Mouse (Mus musculus) MEL (cell line): Measurements from ENCODE around the gene Col9a1. TPM values are rescaled to one million over a fixed set of nuclear protein-coding genes. Genes with fewer than 3 reads are reported as not detected.

ENCODE experiments used
- DNase-seq: peaks from one replicate; pipeline ENCODE4 v3.0.0; 2011; ENCODE audit warnings: low read depth, low spot score
- H3K27ac ChIP-seq: 2 replicates; pipeline ENCODE4 v1.5.1; 2012; ENCODE audit warnings: low read depth, mild to moderate bottlenecking, control low read depth, low read length, moderate library complexity; ENCODE audit not compliant: control insufficient read depth
- H3K27me3 ChIP-seq, 2 experiments: fragments of 150-350 bp in 1 of 2; sonication (generic) in 1 of 2; 2 replicates each; pipeline ENCODE4 v1.6.1; 2012; ENCODE audit warnings: low read length in 2 of 2, mild to moderate bottlenecking in 2 of 2, improper control_type of control experiment in 1 of 2, moderate library complexity in 1 of 2; ENCODE audit not compliant: insufficient read depth in 2 of 2, control insufficient read depth in 1 of 2
- H3K36me3 ChIP-seq, 2 experiments: 2 replicates each; pipeline ENCODE4 v1.6.1; 2012 to 2014; ENCODE audit warnings: low read length in 2 of 2, improper control_type of control experiment in 1 of 2, inconsistent platforms in 1 of 2, mild to moderate bottlenecking in 1 of 2; ENCODE audit not compliant: insufficient read depth in 2 of 2, control insufficient read depth in 1 of 2
- H3K4me1 ChIP-seq, 2 experiments: fragments of 150-350 bp in 1 of 2; sonication (generic) in 1 of 2; 2 replicates each; pipeline ENCODE4 v1.6.1; 2012; ENCODE audit warnings: low read length in 2 of 2, improper control_type of control experiment in 1 of 2, mild to moderate bottlenecking in 1 of 2; ENCODE audit not compliant: insufficient read depth in 2 of 2, control insufficient read depth in 1 of 2
- H3K4me3 ChIP-seq, 2 experiments: fragments of 150-350 bp in 1 of 2; sonication (generic) in 1 of 2; 2 replicates each; pipeline ENCODE4 v1.5.1; 2012; ENCODE audit warnings: low read depth in 2 of 2, low read length in 2 of 2, mild to moderate bottlenecking in 2 of 2, moderate library complexity in 2 of 2, control low read depth in 1 of 2, improper control_type of control experiment in 1 of 2; ENCODE audit not compliant: control insufficient read depth in 1 of 2, insufficient read depth in 1 of 2
- H3K79me2 ChIP-seq: 2 replicates; pipeline ENCODE4 v1.6.1; 2012; ENCODE audit warnings: mild to moderate bottlenecking, low read length, moderate library complexity; ENCODE audit not compliant: control insufficient read depth, poor library complexity, insufficient read depth
- H3K9ac ChIP-seq: 2 replicates; pipeline ENCODE4 v1.6.1; 2012; ENCODE audit warnings: low read depth, mild to moderate bottlenecking, control low read depth, low read length, moderate library complexity; ENCODE audit not compliant: control insufficient read depth, poor library complexity, severe bottlenecking
- H3K9me3 ChIP-seq: fragments of 150-350 bp; sonication (generic); replicated peaks from 2 replicates; pipeline ENCODE4 v1.6.1; 2012; ENCODE audit warnings: mild to moderate bottlenecking, low read length, improper control_type of control experiment, moderate library complexity; ENCODE audit not compliant: insufficient read depth
- CTCF ChIP-seq, 3 experiments: IDR thresholded peaks in 2 of 3; conservative IDR thresholded peaks in 1 of 3; 2 replicates each; pipeline ENCODE4 v1.5.1; 2011 to 2012; ENCODE audit warnings: low read length in 3 of 3, low read depth in 2 of 3, mild to moderate bottlenecking in 2 of 3, improper control_type of control experiment in 1 of 3, inconsistent platforms in 1 of 3, mixed read lengths in 1 of 3, moderate library complexity in 1 of 3; ENCODE audit not compliant: control insufficient read depth in 1 of 3, insufficient read depth in 1 of 3, poor library complexity in 1 of 3, severe bottlenecking in 1 of 3
- GATA1 ChIP-seq: IDR thresholded peaks from 2 replicates; pipeline ENCODE4 v1.6.1; 2011; ENCODE audit warnings: low read depth, low read length, improper control_type of control experiment
- MEF2A ChIP-seq: IDR thresholded peaks from 2 replicates; pipeline ENCODE4 v1.6.1; 2014; ENCODE audit warnings: low read depth, mild to moderate bottlenecking, inconsistent platforms, low read length, improper control_type of control experiment; ENCODE audit not compliant: poor library complexity, insufficient replicate concordance, severe bottlenecking; ENCODE audit errors: extremely low read depth
- POLR2A ChIP-seq, 2 experiments: IDR thresholded peaks; 2 replicates each; pipeline ENCODE4 v1.6.1; 2011 to 2012; ENCODE audit warnings: low read length in 2 of 2, mild to moderate bottlenecking in 2 of 2, control low read depth in 1 of 2, improper control_type of control experiment in 1 of 2, low read depth in 1 of 2, moderate library complexity in 1 of 2; ENCODE audit not compliant: control insufficient read depth in 1 of 2, insufficient read depth in 1 of 2, poor library complexity in 1 of 2
- RAD21 ChIP-seq: IDR thresholded peaks from 2 replicates; pipeline ENCODE4 v1.6.1; 2011; ENCODE audit warnings: mild to moderate bottlenecking, low read depth, low read length, improper control_type of control experiment
- SMC3 ChIP-seq: IDR thresholded peaks from 2 replicates; pipeline ENCODE4 v1.6.1; 2011; ENCODE audit warnings: low read depth, low read length, improper control_type of control experiment
- TAL1 ChIP-seq: IDR thresholded peaks from 2 replicates; pipeline ENCODE4 v1.6.1; 2012; ENCODE audit warnings: mild to moderate bottlenecking, inconsistent platforms, low read length, moderate library complexity, mixed read lengths
- ZC3H11A ChIP-seq: IDR thresholded peaks from 2 replicates; pipeline ENCODE4 v1.6.1; 2012; ENCODE audit warnings: low read depth, mild to moderate bottlenecking, inconsistent platforms, low read length, improper control_type of control experiment
- ZMIZ1 ChIP-seq: IDR thresholded peaks from 2 replicates; pipeline ENCODE4 v1.6.1; 2012; ENCODE audit warnings: low read depth, mild to moderate bottlenecking, inconsistent platforms, low read length, improper control_type of control experiment, moderate library complexity
- polyA plus RNA-seq, 2 experiments: library from polyadenylated mRNA; stranded (reverse) in 1 of 2; unstranded in 1 of 2; fragments of >175 nt in 1 of 2; fragments of >200 nt in 1 of 2; gene quantifications; 2 replicates each; pipeline versions ENCODE4 v1.2.1 to v1.2.4; 2012; ENCODE audit warnings: low replicate concordance in 2 of 2, low read depth in 1 of 2; ENCODE audit not compliant: insufficient read length in 2 of 2, insufficient read depth in 1 of 2, missing spikeins in 1 of 2
- total RNA-seq: library from RNA; depleted of rRNA; stranded (reverse); fragments of 300-350 nt; gene quantifications from 2 replicates; pipeline ENCODE4 v1.2.3, GENCODE M21; 2012

Gene Col9a1
- total and polyA plus RNA-seq, 3 experiments: not detected

DNA sequence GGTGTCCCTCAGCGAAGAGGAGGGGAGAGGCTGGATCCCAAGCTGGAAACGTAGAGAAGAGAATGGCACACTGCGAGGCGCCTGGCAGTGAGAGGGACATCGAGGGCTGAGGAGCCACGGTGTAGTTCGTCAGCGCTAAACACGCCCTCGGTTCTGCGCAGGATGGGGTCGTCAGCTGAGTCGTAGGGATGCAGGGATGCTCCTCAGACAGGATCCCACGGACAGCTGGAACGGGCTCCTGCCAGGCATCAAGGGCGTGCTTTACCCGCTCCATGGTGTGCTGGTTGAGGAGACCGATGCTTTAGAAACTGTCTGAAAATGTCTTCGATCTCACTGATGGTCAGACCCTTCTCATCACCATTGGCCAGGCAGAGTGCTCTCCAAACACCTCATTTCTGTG is 43.6 kb upstream of the Col9a1 start:
- H3K4me3 ChIP-seq: no peak overlapping the region

DNA sequence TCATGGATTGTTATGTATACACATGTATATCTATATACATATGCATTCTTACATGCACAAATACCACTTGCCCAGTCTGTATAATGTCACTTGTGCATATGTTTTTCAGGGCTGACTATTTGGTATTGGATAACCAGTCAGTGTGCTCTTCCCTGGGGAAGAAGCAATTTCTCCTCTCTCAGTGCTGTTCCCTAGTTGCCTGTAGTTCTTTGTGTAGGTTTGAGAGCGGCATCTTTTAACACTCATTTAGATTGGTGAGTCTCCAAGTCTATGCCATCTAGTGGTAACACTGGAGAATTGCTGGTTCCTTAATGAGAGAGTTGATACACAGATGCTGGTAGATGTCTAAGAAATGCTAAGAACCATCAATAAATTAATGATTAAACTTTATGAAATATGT is 42.6 kb upstream of the Col9a1 start:
- Histone ChIP-seq H3K79me2 (no peaks in the 10 kb centered on the region), H3K36me3 (no peaks in the 10 kb centered on the region), H3K4me3 (no peak overlapping the region), H3K9me3 (no peaks in the 10 kb centered on the region), H3K27ac (no peak overlapping the region), H3K27me3 (no peaks in the 10 kb centered on the region), H3K9ac (no peak overlapping the region), H3K4me1 (no peaks in the 10 kb centered on the region)
- DNase-seq: peak; percentile 37
- TF ChIP-seq GATA1 (no peak), MEF2A (no peak), CTCF (IDR thresholded peaks at IDR 0.05 in 2 of 3, conservative IDR thresholded peaks at IDR 0.05 in 1 of 3; ENCODE audit: control insufficient read depth in 1 of 3, insufficient read depth in 1 of 3, low read depth in 2 of 3, low read length in 3 of 3, poor library complexity in 1 of 3, severe bottlenecking in 1 of 3) (peak; percentile 14 to 67 (median 57); a peak in 4 of 6 replicates), RAD21 (peak; percentile 52), SMC3 (peak; percentile 80), ZC3H11A (peak; percentile 29; the same call in 1 of the 2 replicates)

More for the DNA sequence above, 43.6 kb upstream of the Col9a1 start:
- TF ChIP-seq POLR2A (IDR thresholded peaks at IDR 0.05; ENCODE audit: control insufficient read depth in 1 of 2, insufficient read depth in 1 of 2, low read depth in 1 of 2, low read length in 2 of 2, poor library complexity in 1 of 2) (no peak), GATA1 (no peak)
- Histone ChIP-seq H3K36me3 (no peaks in the 10 kb centered on the region), H3K27me3 (no peaks in the 10 kb centered on the region), H3K27ac (no peak overlapping the region), H3K9me3 (no peaks in the 10 kb centered on the region), H3K79me2 (no peaks in the 10 kb centered on the region), H3K9ac (no peak overlapping the region), H3K4me1 (no peaks in the 10 kb centered on the region)
- DNase-seq: no peak

DNA sequence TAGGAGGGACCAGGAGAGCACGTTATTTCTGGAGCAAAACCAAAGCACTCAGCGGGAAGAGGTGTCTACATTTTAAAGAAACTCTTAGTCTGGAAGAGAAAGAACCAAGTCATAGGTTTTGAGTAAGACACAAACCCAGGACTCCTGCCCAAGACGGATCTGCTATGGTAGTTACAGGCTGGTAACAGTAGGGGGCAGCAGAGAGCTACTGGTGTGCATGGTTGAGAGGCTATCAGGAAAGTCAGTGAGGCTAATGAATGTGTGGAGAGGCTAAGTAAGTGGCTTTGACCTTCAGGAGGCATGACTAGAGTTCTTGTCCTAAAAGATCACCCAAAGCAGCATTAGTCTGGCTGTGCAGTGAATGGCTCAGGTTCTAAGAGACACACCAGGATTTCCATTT is 40.3 kb upstream of the Col9a1 start:
- no peaks in the 10 kb centered on the region for H3K9me3 ChIP-seq
- H3K4me1 ChIP-seq: no peaks in the 10 kb centered on the region
- no peaks in the 10 kb centered on the region for H3K27me3 ChIP-seq
- TF ChIP-seq CTCF (IDR thresholded peaks at IDR 0.05 in 2 of 3, conservative IDR thresholded peaks at IDR 0.05 in 1 of 3; ENCODE audit: control insufficient read depth in 1 of 3, insufficient read depth in 1 of 3, low read depth in 2 of 3, low read length in 3 of 3, poor library complexity in 1 of 3, severe bottlenecking in 1 of 3) (peak; percentile 61 to 91 (median 68)), TAL1 (no peak), SMC3 (peak; percentile 37), ZC3H11A (no peak), ZMIZ1 (no peak), RAD21 (peak; percentile 34)
- H3K4me3 ChIP-seq: no peak overlapping the region
- H3K27ac ChIP-seq: no peak overlapping the region
- H3K36me3 ChIP-seq: no peaks in the 10 kb centered on the region
- H3K9ac ChIP-seq: no peak overlapping the region
- no peaks in the 10 kb centered on the region for H3K79me2 ChIP-seq
- peak; percentile 48 for DNase-seq
